Mouse (Mus musculus) midbrain, embryonic 14.5 days (tissue): Measurements from ENCODE around the gene Gm20388. TPM values are rescaled to one million over a fixed set of nuclear protein-coding genes. Genes with fewer than 3 reads are reported as not detected.

Experiments used
- ATAC-seq: fragments of 200-750 bp; cut with Nextera tagmentation; 2 replicates; pipeline ENCODE4 v1.8.0; 2017; ENCODE audit warnings: moderate number of reproducible peaks, moderate library complexity; ENCODE audit not compliant: low FRiP score, low TSS enrichment
- DNase-seq: peaks from one replicate; pipeline ENCODE4 v3.0.0-alpha.2; 2015
- H3K27ac ChIP-seq: fragments of 300-500 bp; sonication (generic); replicated peaks from 2 replicates; pipeline ENCODE4 v1.5.1; 2014; ENCODE audit warnings: mild to moderate bottlenecking, low read depth, low read length, moderate library complexity
- H3K27me3 ChIP-seq: fragments of 300-500 bp; sonication (generic); 2 replicates; pipeline ENCODE4 v1.6.1; 2014; ENCODE audit warnings: low read length, control low read depth, mixed read lengths; ENCODE audit not compliant: control insufficient read depth, insufficient read depth
- H3K36me3 ChIP-seq: fragments of 300-500 bp; sonication (generic); 2 replicates; pipeline ENCODE4 v1.6.1; 2014; ENCODE audit warnings: low read length, control low read depth; ENCODE audit not compliant: control insufficient read depth, insufficient read depth
- H3K4me1 ChIP-seq: fragments of 300-500 bp; sonication (generic); 2 replicates; pipeline ENCODE4 v1.6.1; 2014; ENCODE audit warnings: mild to moderate bottlenecking, antibody characterized with exemption, low read length, control low read depth; ENCODE audit not compliant: control insufficient read depth, insufficient read depth
- H3K4me2 ChIP-seq: fragments of 300-500 bp; sonication (generic); 2 replicates; pipeline ENCODE4 v1.6.1; 2014; ENCODE audit warnings: mild to moderate bottlenecking, low read length, moderate library complexity
- H3K4me3 ChIP-seq: fragments of 300-500 bp; sonication (generic); replicated peaks from 2 replicates; pipeline ENCODE4 v1.5.1; 2014; ENCODE audit warnings: low read depth, low read length
- H3K9ac ChIP-seq: fragments of 300-500 bp; sonication (generic); replicated peaks from 2 replicates; pipeline ENCODE4 v1.6.1; 2014; ENCODE audit warnings: mild to moderate bottlenecking, low read length, moderate library complexity
- H3K9me3 ChIP-seq: fragments of 300-500 bp; sonication (generic); 2 replicates; pipeline ENCODE4 v1.6.1; 2016; ENCODE audit warnings: low read length, control low read depth, mixed read lengths; ENCODE audit not compliant: control insufficient read depth
- WGBS: fragments of 180-500 bp; shearing (Covaris S2); extraction: QIAGEN DNeasy Blood & Tissue Kit; methylation state at CpG from one replicate; pipeline ENCODE4 v1.1.7; 2014; 5-methylcytosine and 5-hydroxymethylcytosine counted together
- polyA plus RNA-seq: library from polyadenylated mRNA; unstranded; fragments of >200 nt; fragmentation: Nextera tagmentation; extraction: Ambion mirVana; gene quantifications from 2 replicates; pipeline ENCODE4 v1.2.1, GENCODE M21; 2014

Gm20388 gene
- polyA plus RNA-seq, 1 experiment from 2014 or later = 4.1 TPM

DNA sequence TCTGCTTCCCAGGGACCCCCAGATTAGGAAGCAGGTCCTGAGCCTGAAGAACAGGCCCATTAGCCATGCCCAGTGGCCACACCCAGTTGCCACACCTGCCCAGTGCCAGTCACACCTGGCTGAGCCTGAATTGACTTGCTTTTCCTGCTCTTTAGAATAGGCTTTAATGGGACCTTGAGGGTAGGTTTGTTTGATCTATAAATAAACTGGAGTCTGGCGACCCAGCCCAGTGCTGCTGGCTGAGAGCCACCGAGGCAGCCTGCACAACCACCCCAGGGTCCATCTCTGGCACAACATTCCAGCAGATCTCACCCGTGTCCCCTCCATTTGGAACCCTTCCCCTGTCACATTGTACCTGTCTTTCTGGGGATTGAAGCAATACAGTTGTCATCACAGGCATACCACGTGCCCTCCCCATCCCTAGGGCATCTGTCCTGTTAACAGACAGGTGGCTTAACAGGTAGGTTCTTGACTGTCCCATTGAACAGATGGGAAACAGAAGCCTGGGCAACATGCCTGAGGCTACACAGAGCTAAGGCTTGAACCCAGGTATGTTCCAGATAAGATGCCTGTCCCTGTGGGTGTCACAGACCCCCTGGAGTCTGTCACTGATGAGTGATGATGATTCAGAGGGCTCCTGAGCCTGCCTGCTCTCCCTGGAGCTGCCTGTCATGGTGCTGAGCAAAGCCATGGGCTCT is 531.8 kb downstream of the Gm20388 start:
- no peak overlapping the region for H3K4me2 ChIP-seq
- H3K4me1 ChIP-seq = peaks cover 48% of the 10 kb centered on the region
- no peaks in the 10 kb centered on the region for H3K9me3 ChIP-seq
- ATAC-seq = no peak
- H3K27me3 ChIP-seq = no peaks in the 10 kb centered on the region; the same call in 1 of the 2 replicates
- no peak overlapping the region for H3K4me3 ChIP-seq
- DNase-seq = no peak
- WGBS = 72% methylated on average over 4 of the region's 4 CpGs
- H3K36me3 ChIP-seq = no peaks in the 10 kb centered on the region
- no peak overlapping the region for H3K9ac ChIP-seq
- no peak overlapping the region for H3K27ac ChIP-seq

DNA sequence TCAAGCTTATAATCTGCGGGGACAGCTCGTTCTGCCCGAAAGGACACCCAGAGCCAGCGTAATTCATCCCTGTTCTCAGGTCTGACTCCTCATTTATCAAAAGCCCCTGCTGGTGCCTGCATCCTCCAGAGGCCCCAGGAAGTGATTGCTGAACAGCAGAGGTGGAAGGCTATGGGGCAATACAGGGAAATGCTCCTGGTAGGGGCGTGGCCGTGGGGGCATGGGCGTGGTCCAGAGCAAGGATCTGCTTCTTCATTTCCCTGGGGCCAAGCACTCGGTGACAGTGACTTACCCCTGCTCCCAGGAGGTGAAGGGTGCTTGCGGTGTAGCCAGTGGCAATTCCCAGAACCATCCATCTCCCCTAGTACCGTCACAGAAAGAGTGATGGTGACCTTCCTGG is 534.6 kb downstream of the Gm20388 start:
- DNase-seq (no peak), ATAC-seq (no peak)
- Histone ChIP-seq H3K27me3 (no peaks in the 10 kb centered on the region), H3K27ac (no peak overlapping the region), H3K9me3 (no peaks in the 10 kb centered on the region), H3K4me3 (no peak overlapping the region), H3K36me3 (no peaks in the 10 kb centered on the region), H3K4me1 (peaks cover 37% of the 10 kb centered on the region), H3K4me2 (no peak overlapping the region), H3K9ac (no peak overlapping the region)
- 57% methylated on average over 10 of the region's 10 CpGs for WGBS

- H3K9me3 ChIP-seq = no peaks in the 10 kb centered on the region
- peaks cover 21% of the 10 kb centered on the region for H3K4me1 ChIP-seq
- no peaks in the 10 kb centered on the region for H3K36me3 ChIP-seq
- DNase-seq (no peak), ATAC-seq (no peak)
- no peak overlapping the region for H3K4me2 ChIP-seq
- H3K9ac ChIP-seq = no peak overlapping the region
- WGBS = 15% methylated on average over 6 of the region's 6 CpGs
- no peaks in the 10 kb centered on the region for H3K27me3 ChIP-seq
- 0 out of 2 replicates have a peak overlapping the region, but pooled peaks have one; percentile 0 for H3K27ac ChIP-seq
- no peak overlapping the region for H3K4me3 ChIP-seq
Observed at GRCm38 (mm10) chr8:120448131-120448530, 537.5 kb downstream of the Gm20388 start.

- ATAC-seq (no peak), DNase-seq (no peak)
- Histone ChIP-seq H3K9me3 (no peaks in the 10 kb centered on the region), H3K4me1 (peaks cover 21% of the 10 kb centered on the region), H3K27ac (peak overlapping the region; percentile 66), H3K9ac (no peak overlapping the region), H3K4me2 (no peak overlapping the region), H3K36me3 (no peaks in the 10 kb centered on the region), H3K4me3 (no peak overlapping the region), H3K27me3 (no peaks in the 10 kb centered on the region)
- WGBS = 92% methylated on average over 4 of the region's 4 CpGs
Observed at GRCm38 (mm10) chr8:120449139-120449538, 538.5 kb downstream of the Gm20388 start.

GRCm38 (mm10) chr8:120449608-120450031 is 539.0 kb downstream of the Gm20388 start:
- Histone ChIP-seq H3K9ac (0 out of 2 replicates have a peak overlapping the region, but pooled peaks have one; percentile 20), H3K27ac (peak overlapping the region; percentile 66), H3K4me3 (no peak overlapping the region), H3K4me2 (no peak overlapping the region; the same call in 1 of the 2 replicates), H3K36me3 (no peaks in the 10 kb centered on the region), H3K9me3 (no peaks in the 10 kb centered on the region), H3K4me1 (peaks cover 26% of the 10 kb centered on the region), H3K27me3 (no peaks in the 10 kb centered on the region)
- WGBS = 16% methylated on average over 16 of the region's 17 CpGs
- DNase-seq (peak; percentile 65), ATAC-seq (no peak)

GRCm38 (mm10) chr8:120452111-120452510 is 541.5 kb downstream of the Gm20388 start:
- Histone ChIP-seq H3K4me1 (peaks cover 42% of the 10 kb centered on the region), H3K27me3 (no peaks in the 10 kb centered on the region), H3K36me3 (no peaks in the 10 kb centered on the region), H3K27ac (no peak overlapping the region), H3K9me3 (no peaks in the 10 kb centered on the region), H3K4me3 (no peak overlapping the region), H3K4me2 (no peak overlapping the region), H3K9ac (no peak overlapping the region)
- 92% methylated on average over 2 of the region's 2 CpGs for WGBS
- ATAC-seq (no peak), DNase-seq (no peak)

DNA sequence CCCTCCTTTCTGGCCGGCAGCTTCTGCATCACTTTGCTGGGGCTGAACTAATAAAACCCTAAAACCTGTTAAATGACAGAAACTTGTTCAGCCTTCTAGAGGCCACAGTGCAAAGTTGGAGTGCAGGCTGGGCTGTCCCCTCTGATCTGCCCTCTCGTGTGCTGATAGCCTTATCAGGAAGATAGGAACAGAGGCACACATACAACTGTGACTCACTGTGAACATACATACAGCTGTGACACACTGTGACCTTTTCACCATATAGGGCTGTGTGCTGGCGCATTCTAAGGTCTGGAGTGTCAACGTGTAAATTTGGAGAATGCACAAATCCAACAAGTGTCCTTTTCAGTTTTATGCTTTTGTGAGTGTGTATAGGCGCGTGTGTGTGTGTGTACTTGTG is 543.8 kb downstream of the Gm20388 start:
- Histone ChIP-seq H3K27ac (0 out of 2 replicates have a peak overlapping the region, but pooled peaks have one; percentile 52), H3K9me3 (no peaks in the 10 kb centered on the region), H3K9ac (no peak overlapping the region), H3K4me3 (no peak overlapping the region), H3K4me2 (no peak overlapping the region), H3K4me1 (peaks cover 50% of the 10 kb centered on the region), H3K36me3 (no peaks in the 10 kb centered on the region), H3K27me3 (no peaks in the 10 kb centered on the region)
- no peak for ATAC-seq
- WGBS = 80% methylated on average over 6 of the region's 6 CpGs
- no peak for DNase-seq

DNA sequence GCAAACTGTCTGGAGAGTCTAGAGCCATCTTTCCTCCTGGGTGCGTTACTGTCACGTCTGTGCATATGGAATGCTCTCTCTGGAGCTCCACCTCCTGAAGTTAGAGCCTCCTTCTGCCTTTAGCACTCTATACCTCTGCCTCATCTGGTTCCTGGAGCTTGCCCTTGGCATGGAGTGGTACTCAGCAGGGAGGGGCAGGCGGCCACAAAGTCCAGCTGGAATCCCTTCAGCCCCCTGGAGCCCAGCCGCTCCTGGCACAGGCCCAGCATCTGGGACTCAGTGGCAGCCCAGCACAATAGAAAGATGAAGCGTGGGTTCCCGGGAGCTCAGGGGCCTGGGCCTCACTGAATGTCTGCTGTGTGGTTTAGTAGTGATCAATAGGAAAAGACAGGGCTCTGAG is 549.7 kb downstream of the Gm20388 start:
- DNase-seq = peak; percentile 75

DNA sequence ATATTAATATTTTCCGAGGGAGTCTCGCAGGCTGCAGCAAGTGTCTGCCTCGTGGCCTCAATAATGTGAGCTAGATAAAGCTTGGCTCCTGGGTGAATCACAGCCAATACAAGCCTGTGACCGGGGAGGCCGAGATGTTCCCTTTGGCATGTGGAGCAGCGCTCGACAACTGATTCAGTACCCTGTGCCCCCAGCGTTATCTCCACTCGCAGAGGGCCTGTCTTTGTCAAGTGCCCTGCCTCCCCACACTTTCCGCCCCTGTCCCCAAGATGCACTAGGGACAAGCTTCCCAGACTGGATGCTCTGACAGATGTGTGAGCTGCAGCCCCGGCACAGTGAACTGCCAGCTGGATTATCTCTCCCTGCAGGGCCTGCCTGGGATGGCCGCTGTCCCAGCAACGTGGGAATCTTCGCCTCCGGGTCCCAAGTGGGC is 551.5 kb downstream of the Gm20388 start:
- Histone ChIP-seq H3K27me3 (no peaks in the 10 kb centered on the region), H3K4me1 (peaks cover 62% of the 10 kb centered on the region), H3K9ac (0 out of 2 replicates have a peak overlapping the region, but pooled peaks have one; percentile 24), H3K36me3 (no peaks in the 10 kb centered on the region), H3K4me2 (no peak overlapping the region), H3K27ac (peak overlapping the region; percentile 78), H3K4me3 (no peak overlapping the region), H3K9me3 (no peaks in the 10 kb centered on the region)
- no peak for ATAC-seq
- peak; percentile 76 for DNase-seq
- 11% methylated on average over 15 of the region's 15 CpGs for WGBS

More for the DNA sequence above, 549.7 kb downstream of the Gm20388 start:
- Histone ChIP-seq H3K9ac (no peak overlapping the region), H3K27ac (peak overlapping the region; percentile 72), H3K4me3 (no peak overlapping the region), H3K36me3 (no peaks in the 10 kb centered on the region), H3K9me3 (no peaks in the 10 kb centered on the region), H3K27me3 (no peaks in the 10 kb centered on the region), H3K4me1 (peaks cover 56% of the 10 kb centered on the region), H3K4me2 (no peak overlapping the region)
- ATAC-seq = peak; percentile 43; the same call in 1 of the 2 replicates
- WGBS = 16% methylated on average over 6 of the region's 6 CpGs
